Mouse (Mus musculus) mouse embryonic stem cell (cell line): ENCODE measurements around the gene Mras.

Experiments
- in situ Hi-C, 2 experiments: fragments of 300-500 bp; cut with MboI; formaldehyde crosslinking; loops; 1 replicate in 1 of 2; 3 replicates in 1 of 2; pipeline ENCODE4 v1.14.3; 2019 to 2020; ENCODE audit warnings: low sequenced_read_pairs in 2 of 2, low pct_unique_long_range_greater_than_20kb in 1 of 2, mixed read lengths in 1 of 2; ENCODE audit not compliant: unreplicated experiment in 1 of 2

The Mras gene

DNA sequence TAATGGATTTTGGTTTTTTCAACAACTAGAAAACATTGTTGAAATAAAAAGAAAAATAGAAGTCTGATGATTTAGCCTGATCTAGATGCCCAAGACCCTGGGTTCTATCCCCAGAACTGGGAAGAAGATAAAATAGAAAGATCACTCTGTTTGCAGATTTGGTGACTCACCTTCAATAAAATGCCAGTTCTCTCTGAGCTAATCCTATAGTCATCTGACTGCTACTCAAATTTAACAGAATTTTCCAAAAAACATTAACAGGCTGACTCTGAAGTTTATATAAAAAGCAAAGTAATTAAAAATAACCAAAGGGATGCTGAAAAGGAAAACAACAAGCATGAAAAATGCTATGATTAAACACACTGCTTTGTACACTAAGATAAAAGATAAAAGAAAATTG lies 9.1 kb upstream of the Mras start:
- in situ Hi-C loops: no loop called here

DNA sequence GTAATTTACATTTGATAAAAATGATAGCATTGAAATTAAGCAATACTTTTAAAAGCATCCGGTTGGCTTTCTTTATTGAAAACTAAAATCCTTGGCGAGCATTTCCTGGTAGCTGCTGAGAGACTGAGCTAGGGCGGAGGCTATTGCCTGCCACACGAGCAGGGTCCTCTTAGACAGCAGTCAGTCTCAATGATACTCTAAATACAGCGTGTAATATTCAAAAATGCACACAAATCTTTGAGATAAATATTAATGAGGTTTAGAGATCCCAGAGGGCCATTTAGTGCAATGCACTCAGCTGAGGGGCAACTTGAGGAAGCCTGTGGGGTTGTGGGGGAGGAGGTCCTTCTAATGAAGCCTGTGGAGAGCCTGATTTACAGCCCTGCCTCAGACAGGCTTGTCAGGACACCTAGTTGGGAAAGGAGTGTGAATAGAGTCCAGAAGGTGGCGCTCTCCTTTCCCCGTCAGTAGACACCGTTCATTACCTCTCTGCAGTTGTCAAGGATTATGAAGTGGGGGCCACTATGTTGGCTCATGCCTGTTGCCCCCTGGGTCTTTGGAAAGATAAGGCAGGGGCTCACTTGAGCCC lies 7.5 kb upstream of the Mras start:
- in situ Hi-C loops: no loop called here

DNA sequence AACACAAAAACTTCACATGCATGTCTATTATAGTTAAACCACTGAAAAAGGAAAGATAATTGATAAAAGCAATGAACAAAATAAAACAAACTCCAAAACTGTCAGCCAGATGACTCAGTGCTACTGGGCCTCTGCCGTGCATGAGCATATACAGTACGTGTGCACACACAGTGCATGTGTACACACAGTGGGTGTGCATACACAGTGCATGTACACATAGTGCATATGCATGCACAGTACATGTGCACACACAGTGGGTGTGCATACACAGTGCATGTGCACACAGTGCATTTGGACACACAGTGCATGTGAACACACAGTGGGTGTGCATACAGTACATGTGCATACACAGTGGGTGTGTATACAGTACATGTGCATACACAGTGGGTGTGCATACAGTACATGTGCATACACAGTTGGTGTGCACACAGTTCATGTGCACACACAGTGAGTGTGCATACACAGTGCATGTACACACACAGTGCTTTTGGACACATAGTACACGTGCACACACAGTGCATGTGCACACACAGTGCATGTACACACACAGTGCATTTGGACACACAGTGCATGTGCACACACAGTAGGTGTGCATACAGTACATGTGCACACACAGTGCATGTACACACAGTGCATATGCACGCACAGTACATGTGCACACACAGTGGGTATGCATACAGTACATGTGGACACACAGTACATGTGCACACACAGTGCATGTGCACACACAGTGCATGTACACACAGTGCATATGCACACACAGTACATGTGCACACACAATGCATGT lies 4.7 kb upstream of the Mras start:
- in situ Hi-C loops: no loop called here

- in situ Hi-C loops: no loop called here
Measured at GRCm38 (mm10) chr9:99440941-99441340, 3.8 kb upstream of the Mras start.

DNA sequence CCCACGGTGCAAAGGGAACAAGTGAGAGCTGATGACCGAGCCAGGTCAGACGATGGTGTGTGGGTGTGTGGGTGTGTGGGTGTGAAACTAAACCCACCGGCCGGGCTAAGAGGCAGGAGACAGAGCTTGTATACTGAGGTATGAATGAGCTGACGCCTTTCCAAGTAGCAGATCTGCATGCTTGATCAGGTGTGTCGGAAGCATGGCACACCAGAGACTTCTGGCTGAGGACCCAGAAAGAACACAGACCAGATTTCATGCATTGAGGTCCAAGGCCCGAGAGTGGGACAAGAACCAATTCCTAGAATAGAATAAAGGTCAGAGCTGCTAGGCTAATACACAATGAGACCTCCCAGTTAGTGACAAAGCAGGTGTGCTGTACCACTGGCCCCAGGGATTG lies 1.9 kb upstream of the Mras start:
- in situ Hi-C loops: no loop called here

DNA sequence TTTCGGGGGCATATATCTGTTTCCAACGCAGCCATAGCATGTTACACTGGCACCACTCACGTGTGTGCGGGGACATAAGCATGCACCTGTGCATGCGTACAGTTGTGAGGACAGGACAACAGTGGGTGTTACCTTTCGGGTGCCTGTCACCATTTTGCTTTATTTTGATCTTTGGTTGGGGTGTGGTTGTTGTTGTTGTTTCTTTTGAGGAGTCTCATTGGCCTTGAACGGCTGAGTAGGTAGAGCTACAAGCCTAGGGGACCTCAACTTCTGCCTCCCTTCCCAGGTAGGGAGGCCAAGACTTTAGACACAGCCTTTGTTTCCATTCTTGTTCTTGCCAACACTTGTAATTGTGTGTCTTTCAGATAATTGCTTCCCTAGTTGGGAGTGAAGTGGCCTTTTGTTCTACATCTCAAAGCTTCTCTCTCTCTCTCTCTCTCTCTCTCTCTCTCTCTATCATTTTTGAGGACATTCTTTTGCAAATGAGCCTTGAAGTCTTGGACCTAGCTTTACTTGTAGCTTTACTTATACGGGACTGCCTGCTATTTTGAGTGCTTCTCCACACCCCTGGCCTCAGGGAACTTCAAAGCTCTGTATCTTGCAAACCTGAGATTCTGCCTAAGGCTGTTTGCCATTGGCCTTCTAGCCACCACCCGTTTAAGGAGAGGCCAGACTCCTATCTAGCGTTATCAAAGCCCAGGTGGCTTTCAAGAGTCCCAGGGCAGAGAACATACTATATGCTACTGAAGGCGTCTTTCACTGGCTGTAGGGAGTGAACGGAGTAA lies 792 bp upstream of the Mras start:
- in situ Hi-C loops: no loop called here

DNA sequence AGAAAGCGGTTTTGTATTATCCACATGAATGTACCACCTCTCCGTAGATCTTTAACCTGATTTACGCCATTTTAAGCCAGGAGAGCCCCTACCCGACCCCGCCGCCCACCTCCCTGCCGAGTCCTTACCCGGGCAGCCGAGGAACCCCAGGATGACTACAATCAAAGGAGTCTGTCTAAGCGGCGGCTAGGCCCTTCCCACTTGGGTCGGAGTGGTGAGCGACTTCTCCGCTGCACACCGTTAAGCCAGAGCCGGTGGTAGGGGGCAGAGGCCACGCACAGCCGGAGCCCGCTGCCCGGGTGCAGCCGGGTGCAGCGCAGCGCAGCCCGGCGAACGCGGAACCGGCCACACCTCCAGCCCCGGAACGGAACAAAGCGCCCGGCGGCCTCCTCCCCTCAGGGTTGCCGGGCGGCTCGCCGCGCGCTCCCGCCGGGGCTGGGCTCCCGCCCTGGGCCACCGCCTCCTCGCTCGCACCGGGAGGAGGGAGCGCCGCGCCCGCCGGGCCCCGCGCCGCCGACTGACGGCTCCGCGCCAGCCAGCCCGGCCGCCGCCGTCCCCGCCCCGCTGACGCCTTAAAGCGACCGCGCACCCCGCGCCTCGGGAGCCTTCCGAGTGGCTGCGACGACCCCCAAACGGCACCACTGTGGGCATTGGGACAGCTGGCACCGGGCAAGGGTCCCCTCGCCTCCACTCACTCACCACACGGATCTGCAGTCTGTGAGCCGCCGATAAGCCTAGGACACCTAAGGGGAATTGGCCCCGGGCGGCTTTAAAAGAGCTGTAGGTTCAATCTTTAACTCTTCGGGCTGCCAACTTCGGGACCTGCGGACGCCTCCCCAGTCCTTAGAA lies 775 bp downstream of the Mras start:
- in situ Hi-C loops: no loop called here

DNA sequence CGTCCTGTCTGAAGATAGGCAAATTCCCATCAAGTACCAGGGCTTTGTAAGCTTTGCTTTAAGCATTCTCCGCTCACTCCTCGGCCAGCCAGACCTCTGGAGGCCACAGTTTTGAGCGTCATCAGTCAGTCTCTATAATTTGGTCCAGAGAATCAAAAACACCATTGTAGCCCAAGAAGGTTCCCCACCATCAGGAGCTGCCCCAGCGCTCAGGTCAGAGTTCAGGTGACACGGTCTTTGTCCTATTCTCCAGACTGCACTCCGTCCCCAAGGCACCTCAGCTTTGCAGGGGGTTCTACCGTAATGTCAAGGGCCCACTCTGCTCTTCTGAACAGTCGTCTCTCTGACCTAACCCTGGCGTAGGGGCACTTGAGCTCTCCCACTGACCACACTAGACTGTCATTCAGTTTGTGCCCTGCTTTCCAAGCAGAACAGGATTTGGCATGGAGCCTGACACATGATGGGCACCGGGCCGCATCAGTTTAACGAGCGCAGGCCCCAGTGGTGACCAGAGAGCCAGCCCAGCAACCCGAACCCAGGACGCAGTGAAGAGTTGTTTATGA lies 1.5 kb downstream of the Mras start:
- in situ Hi-C loops: no loop called here

DNA sequence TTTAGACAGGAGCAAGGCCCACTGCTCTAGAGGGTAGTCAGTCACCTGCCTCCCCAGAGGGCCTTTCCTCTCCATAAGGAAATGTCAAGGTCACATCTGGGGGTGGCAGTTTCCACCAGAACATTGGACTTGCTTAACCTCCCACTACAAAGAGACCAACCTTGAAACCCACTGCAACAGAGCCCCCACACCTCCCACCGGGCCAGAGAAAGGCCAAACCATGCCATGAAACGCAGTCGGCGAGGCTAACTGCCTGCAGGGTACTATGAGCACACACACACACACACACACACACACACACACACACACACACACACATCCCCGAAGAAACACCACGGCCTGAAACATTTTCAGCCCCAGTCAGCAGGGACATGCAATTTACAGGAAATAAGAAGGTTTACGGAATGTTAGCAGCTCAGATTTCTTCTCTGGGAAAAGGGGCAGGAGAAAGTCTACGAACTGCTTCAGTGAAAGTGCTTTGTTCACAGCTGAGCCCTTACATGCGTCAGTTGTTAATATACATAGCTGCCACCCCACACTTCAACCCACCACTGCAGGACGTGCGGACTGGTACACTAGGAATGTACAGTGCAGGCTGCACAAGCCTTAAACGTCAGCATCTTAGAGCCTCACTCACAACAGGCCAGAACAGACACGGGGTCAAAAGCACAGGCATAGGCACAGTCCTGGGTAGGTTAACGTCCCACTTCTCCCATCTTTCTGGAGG lies 2.1 kb downstream of the Mras start:
- in situ Hi-C loops: no loop called here

- in situ Hi-C loops: no loop called here
Measured at GRCm38 (mm10) chr9:99432478-99432877, 4.7 kb downstream of the Mras start.

- in situ Hi-C loops: no loop called here
Measured at GRCm38 (mm10) chr9:99431963-99432362, 5.2 kb downstream of the Mras start.

GRCm38 (mm10) chr9:99431346-99431745 lies 5.8 kb downstream of the Mras start:
- in situ Hi-C loops: no loop called here

DNA sequence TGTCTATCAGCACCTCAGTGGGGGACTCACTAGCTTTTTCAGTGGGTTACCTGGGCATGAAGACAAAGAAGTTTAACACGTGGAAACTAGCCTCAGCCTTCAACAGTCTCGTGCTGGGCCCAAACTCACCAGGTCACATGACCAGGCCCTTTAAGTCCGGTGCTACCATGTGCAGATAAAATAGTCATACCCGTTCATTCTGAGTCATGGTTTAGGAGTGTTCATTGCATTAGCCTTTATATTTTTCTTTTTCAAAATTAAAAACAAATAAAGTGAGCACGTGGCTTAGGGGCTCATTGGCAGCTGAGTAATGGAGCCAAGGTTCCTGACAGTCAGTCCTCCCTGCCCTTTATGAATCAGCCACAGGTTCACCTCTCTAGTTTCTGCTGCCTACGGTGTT lies 6.4 kb downstream of the Mras start:
- in situ Hi-C loops: no loop called here

DNA sequence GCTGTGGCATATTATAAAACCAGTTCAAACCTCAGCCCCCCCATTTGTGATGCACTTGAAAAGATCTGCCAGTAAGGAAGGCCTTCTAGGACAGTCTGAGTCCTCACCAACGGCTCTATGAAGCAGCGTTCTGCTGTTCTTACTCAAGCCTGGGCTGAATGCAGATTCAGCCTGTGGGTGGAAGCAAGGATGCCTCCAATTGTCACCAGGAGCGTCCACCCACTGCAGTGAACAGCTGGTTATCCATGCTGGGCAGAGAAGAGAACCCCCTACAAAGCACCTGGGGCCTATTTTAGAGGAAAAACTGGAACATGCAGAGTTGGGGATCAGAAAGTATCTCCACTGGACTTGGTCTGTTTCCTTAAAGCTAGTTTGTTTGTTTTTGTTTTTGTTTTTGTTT lies 7.3 kb downstream of the Mras start:
- in situ Hi-C loops: no loop called here

DNA sequence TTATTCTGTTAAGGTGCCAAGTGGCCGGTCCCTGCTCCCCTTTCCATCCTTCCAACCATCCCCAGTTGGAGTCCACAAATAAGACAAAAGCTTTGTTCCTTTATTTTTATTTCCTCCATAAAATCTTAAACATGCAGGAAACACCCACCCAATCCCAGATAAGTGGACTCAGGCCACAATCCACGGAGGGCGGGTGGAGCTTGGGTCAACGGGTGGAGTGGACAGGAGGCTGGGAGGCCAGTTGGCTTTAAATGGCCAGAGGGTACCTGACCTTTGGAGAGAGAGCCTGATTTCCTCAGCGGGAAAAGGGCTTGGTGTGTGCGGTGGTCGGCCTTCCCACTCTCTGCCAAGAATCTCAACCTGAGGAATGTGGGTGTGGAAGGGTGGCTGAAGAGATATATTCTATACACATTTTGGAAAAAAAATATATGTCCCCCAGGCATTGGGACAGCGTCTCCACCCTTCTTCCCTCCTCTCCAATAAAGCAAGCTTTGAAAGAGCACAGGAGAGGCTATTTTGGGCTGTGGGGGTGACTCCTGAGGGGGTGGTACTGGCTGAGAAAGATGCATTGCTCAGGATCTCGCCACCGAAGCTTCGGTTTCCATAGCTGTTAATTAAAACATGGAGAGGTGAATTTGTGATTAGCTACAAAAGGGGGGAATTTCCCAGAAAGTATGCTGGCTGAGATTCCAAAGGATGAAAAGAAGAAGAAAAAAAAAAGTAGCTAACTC lies 8.4 kb downstream of the Mras start:
- in situ Hi-C loops: no loop called here

DNA sequence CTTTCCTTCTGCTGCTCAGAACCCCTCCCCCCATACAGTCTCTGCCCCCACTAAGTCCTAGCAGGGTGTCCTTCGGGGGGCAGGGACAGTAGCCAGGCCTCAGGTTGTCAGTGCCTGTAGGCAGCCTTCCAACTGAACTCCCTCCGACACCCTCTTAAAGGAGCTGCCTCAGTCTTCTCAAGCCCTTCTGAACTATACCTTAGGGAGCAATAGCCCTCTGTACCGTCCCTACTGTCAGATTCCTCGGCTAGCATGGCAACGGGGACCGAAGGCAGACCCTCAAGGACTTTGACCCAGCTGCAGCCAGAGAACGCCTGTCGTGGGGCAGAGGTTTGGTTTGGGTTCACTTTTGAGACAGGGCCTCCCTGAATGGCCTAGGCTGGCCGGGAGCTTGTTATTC lies 11.9 kb downstream of the Mras start:
- in situ Hi-C loops: no loop called here

- in situ Hi-C loops: no loop called here
Measured at GRCm38 (mm10) chr9:99424574-99424863, 12.7 kb downstream of the Mras start.
